Mouse (Mus musculus) liver, adult 2 months (tissue): ENCODE measurements around the gene Parvb. TPM values are rescaled to one million over a fixed set of nuclear protein-coding genes. Genes with fewer than 3 reads are reported as not detected.

Source experiments
- DNase-seq: peaks from one replicate; pipeline ENCODE4 v3.0.0-alpha.2; 2011; ENCODE audit warnings: low read depth, low spot score; ENCODE audit errors: extremely low read depth
- H3K27ac ChIP-seq: fragments of 200-500 bp; replicated peaks from 2 replicates; pipeline ENCODE4 v1.5.1; 2012; ENCODE audit warnings: low read depth, mild to moderate bottlenecking, control low read depth, inconsistent platforms, low read length; ENCODE audit not compliant: insufficient read depth
- H3K27me3 ChIP-seq: fragments of 200-500 bp; 2 replicates; pipeline ENCODE4 v1.6.1; 2012; ENCODE audit warnings: mild to moderate bottlenecking, moderate library complexity, low read length, inconsistent platforms; ENCODE audit not compliant: control insufficient read depth, insufficient read depth
- H3K36me3 ChIP-seq: fragments of 200-500 bp; 2 replicates; pipeline ENCODE4 v1.6.1; 2012; ENCODE audit warnings: low read length, inconsistent platforms; ENCODE audit not compliant: control insufficient read depth, insufficient read depth
- H3K4me1 ChIP-seq: fragments of 200-500 bp; 2 replicates; pipeline ENCODE4 v1.6.1; 2011; ENCODE audit warnings: low read length; ENCODE audit not compliant: control insufficient read depth, insufficient read depth
- H3K4me3 ChIP-seq: fragments of 200-500 bp; 2 replicates; pipeline ENCODE4 v1.5.1; 2011; ENCODE audit warnings: low read depth, mild to moderate bottlenecking, control low read depth, low read length, moderate library complexity; ENCODE audit not compliant: insufficient read depth
- H3K79me2 ChIP-seq: fragments of 200-500 bp; 2 replicates; pipeline ENCODE4 v1.6.1; 2012; ENCODE audit warnings: inconsistent platforms, mild to moderate bottlenecking, low read length, moderate library complexity; ENCODE audit not compliant: control insufficient read depth, insufficient read depth
- H3K9ac ChIP-seq: fragments of 200-500 bp; 2 replicates; pipeline ENCODE4 v1.6.1; 2012; ENCODE audit warnings: low read depth, mild to moderate bottlenecking, control low read depth, inconsistent platforms, low read length
- CTCF ChIP-seq: fragments of 200-500 bp; IDR thresholded peaks from 2 replicates; pipeline ENCODE4 v1.5.1; 2011; ENCODE audit warnings: low read depth, low read length, control low read depth
- POLR2A ChIP-seq: fragments of 200-500 bp; IDR thresholded peaks from 2 replicates; pipeline ENCODE4 v1.6.1; 2011; ENCODE audit warnings: low read length, control low read depth; ENCODE audit not compliant: insufficient read depth; ENCODE audit errors: extremely low read depth
- WGBS: fragments of 180-500 bp; shearing (Covaris S2); methylation state at CpG from one replicate; pipeline ENCODE4 v1.1.7; 2018; 5-methylcytosine and 5-hydroxymethylcytosine counted together
- polyA plus RNA-seq: library from polyadenylated mRNA; depleted of rRNA; stranded (reverse); fragments of >200 nt; gene quantifications from 2 replicates; pipeline ENCODE4 v1.2.3, GENCODE M21; 2012
- total RNA-seq: library from RNA; depleted of rRNA; stranded (reverse); fragments of >200 nt; gene quantifications from 2 replicates; pipeline ENCODE4 v1.2.3, GENCODE M21; 2014

Parvb gene
- total and polyA plus RNA-seq, 2 experiments: 0.55 to 2.0 TPM

DNA sequence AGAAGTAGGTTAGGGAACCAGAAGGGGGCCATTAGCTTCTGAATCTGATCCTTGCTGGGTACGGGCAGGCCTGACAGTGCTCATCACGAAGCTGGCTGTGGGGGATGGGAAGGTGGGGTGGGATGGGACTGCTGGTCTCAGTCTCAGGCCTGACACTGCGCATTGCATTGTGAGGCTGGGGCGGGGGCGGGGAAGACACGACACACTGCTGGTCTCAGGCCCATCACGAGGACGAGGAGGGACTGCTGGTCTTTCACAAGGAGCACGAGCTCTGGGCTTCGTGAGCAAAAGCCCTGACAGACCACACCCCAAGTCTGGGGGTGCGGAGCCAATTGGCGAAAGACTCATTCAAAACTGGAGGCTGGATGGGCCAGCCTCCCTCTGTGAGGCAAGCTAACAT, 93.9 kb downstream of the Parvb start:
- no peak overlapping the region for H3K4me3 ChIP-seq
- DNase-seq: no peak
- H3K36me3 ChIP-seq: no peaks in the 10 kb centered on the region
- WGBS: 74% methylated on average over 12 of the region's 12 CpGs
- H3K79me2 ChIP-seq: no peaks in the 10 kb centered on the region
- TF ChIP-seq CTCF: no peak
- TF ChIP-seq POLR2A: no peak
- no peaks in the 10 kb centered on the region for H3K27me3 ChIP-seq
- no peaks in the 10 kb centered on the region for H3K4me1 ChIP-seq
- no peak overlapping the region for H3K9ac ChIP-seq
- H3K27ac ChIP-seq: no peak overlapping the region

DNA sequence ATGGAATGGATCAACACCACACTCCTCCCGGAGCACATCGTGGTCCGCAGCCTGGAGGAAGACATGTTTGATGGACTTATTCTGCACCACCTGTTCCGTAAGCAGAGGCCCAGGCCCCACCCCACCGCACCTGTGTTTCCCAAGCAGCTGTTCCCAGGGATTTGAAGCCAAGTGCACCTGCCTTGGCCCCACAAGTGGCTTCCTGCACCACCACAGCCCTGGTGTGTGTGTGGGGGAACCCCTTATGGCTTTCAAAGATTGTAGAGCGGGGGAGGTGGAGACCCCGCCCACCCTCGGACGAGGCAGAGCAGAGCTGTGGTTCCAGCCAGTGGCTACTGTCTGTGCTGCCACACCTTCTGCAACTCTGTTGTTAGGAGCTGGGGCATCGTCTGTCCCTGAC, 97.0 kb downstream of the Parvb start:
- no peak for DNase-seq
- no peak overlapping the region for H3K27ac ChIP-seq
- H3K79me2 ChIP-seq: no peaks in the 10 kb centered on the region
- H3K27me3 ChIP-seq: no peaks in the 10 kb centered on the region
- no peaks in the 10 kb centered on the region for H3K4me1 ChIP-seq
- WGBS: 79% methylated on average over 10 of the region's 10 CpGs
- H3K36me3 ChIP-seq: no peaks in the 10 kb centered on the region
- TF ChIP-seq POLR2A (no peak), CTCF (no peak)
- no peak overlapping the region for H3K4me3 ChIP-seq
- no peak overlapping the region for H3K9ac ChIP-seq

DNA sequence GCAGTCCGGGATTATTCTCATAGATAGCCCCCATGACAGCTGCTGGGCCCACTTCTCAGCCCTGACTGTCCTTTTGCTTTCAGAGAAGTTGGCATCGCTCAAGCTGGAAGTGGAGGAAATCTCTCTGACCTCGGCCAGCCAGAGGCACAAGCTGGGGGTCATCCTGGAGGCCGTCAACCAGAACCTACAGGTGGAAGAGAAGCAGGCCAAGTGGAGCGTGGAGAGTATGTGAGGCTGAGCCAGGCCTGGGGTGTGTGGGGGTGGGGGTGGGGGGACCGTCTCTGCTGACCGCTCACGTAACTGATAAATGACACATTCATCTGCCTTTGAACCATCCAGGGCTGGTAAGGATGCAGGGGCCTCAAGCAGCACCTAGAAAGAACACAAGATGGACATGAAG, 98.1 kb downstream of the Parvb start:
- no peaks in the 10 kb centered on the region for H3K36me3 ChIP-seq
- TF ChIP-seq POLR2A (no peak), CTCF (no peak)
- WGBS: 89% methylated on average over 8 of the region's 8 CpGs
- no peaks in the 10 kb centered on the region for H3K27me3 ChIP-seq
- H3K9ac ChIP-seq: no peak overlapping the region
- DNase-seq: no peak
- H3K27ac ChIP-seq: no peak overlapping the region
- H3K4me3 ChIP-seq: no peak overlapping the region
- H3K79me2 ChIP-seq: no peaks in the 10 kb centered on the region
- no peaks in the 10 kb centered on the region for H3K4me1 ChIP-seq

DNA sequence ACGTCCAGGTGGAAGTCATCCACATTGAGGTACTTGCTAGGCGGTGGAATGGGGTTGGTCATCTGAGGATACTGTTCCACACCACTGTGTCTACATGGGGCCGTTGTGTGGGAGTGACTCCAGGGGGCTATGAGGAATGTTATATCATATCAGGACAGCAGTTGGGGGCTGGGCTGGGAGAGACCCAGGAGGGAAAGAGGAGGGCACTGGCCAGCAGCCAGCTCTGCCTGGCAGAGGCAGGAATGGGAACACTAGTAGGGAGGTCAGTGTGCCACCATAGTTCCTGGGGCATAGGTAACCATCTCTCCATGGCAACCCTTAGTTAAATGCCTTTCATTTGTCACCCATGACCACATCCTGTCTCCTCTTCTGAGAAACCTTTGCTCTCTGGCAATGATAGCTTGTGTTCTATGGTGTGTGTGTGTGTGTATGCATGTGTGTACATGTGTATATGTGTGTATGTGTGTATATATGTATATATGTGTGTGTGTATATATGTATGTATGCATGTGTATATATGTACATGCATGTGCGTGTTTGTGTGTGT, 99.3 kb downstream of the Parvb start:
- TF ChIP-seq POLR2A (no peak), CTCF (no peak)
- 82% methylated on average over 4 of the region's 4 CpGs for WGBS

DNA sequence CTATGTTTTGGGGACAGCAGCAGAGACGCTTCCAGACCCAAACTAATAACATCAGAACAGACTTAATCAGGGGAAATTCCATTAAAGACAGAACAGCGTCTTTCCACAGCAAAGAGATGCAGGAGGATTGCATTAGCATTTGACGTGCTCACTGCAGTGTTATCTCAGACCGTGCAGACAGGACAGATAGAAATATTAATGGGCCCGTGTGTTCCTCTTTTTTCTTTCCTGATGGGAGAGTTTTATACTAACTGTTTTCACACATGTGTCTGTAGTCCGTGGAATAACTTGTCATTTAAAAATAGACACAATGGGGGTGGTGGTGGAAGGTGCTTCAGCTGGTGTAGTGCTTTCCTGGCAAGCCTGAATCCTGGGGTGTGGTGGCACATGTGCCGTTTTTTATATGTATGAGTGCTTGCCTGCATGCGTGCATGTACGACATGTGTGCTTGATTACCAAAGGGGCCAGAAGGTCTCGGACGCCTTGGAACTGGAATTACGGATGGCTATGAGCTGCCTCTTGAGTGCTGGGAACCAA, 104.5 kb downstream of the Parvb start:
- no peak for DNase-seq
- whole genome bisulfite sequencing: 85% methylated on average over 12 of the region's 12 CpGs
- TF ChIP-seq CTCF (no peak), POLR2A (no peak)
- Histone ChIP-seq H3K27ac (no peak overlapping the region), H3K27me3 (no peaks in the 10 kb centered on the region), H3K36me3 (no peaks in the 10 kb centered on the region), H3K4me1 (no peaks in the 10 kb centered on the region), H3K79me2 (no peaks in the 10 kb centered on the region), H3K4me3 (no peak overlapping the region), H3K9ac (no peak overlapping the region)

More for the DNA sequence above, 99.3 kb downstream of the Parvb start:
- Histone ChIP-seq H3K27me3 (no peaks in the 10 kb centered on the region), H3K36me3 (no peaks in the 10 kb centered on the region), H3K79me2 (no peaks in the 10 kb centered on the region), H3K4me1 (no peaks in the 10 kb centered on the region), H3K27ac (no peak overlapping the region), H3K9ac (no peak overlapping the region), H3K4me3 (no peak overlapping the region)
- DNase-seq: no peak

DNA sequence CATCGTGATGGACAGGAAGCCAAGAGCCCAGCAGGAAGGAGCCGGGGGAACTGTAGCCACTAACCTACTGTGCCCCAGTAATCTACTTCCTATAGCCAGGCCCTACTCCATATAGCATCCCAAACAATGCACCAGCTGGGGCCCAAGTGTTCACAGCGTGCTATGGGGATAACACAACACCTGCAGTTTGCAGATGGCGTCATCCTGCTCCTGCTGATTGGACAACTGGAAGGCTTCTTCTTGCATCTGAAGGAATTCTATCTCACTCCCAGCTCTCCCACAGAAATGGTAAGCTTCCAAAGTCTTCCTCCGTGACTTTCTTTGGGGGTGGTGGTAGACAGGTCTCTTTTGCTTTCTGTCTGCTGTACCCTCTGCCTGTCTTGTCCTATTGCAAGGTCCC, 105.8 kb downstream of the Parvb start:
- TF ChIP-seq CTCF (no peak), POLR2A (no peak)
- WGBS: 82% methylated on average over 5 of the region's 5 CpGs
- Histone ChIP-seq H3K4me3 (no peak overlapping the region), H3K27me3 (no peaks in the 10 kb centered on the region), H3K4me1 (no peaks in the 10 kb centered on the region), H3K36me3 (no peaks in the 10 kb centered on the region), H3K9ac (no peak overlapping the region), H3K27ac (no peak overlapping the region), H3K79me2 (no peaks in the 10 kb centered on the region)
- DNase-seq: no peak
